Comparison of ENCODE assay signal across 10 mouse cellular contexts in the genomic region with DNA sequence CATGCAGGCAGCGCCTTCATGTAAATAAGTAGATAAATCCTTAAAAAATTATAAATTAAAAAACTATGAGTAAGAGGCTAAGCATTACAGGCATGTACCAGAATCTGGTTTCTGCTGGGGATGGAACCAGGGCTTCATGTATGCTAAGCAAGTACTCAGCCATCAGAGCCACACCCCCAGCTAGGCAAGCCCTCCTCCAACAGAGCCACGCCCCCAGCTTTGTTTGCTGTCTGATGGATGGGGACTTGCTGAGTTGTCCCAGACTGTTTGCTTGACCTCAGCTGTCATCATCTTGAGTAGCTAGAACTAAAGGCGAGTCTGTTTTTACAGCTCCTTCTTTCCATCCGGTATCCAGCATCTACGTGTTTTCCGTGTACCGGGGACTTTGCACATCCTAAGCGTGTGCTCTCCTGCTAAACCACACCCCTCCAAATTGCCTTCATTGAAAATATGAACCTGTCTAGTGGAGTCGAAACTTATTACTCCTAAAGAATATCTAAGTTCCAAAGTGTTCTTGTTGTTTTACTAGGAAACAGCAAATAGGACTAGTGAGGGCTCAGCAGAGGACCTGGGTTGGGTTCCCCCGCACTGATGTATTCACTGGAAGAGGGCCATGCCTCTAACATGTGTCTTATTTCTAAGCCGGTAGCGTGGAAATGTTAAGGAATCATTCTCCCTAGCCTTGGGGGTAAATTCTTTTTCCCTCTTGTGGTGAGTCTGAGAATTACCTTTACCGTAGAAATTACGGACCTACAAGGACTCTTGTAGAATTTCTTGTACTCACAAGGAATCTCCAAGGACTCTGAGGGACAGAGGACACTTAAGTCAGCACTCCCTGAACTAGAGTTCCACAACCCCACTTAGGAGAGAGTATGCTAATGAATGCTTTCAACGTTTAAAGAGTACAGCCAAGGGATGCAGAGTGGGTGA. TPM values are rescaled to one million over a fixed set of nuclear protein-coding genes. Genes with fewer than 3 reads are reported as not detected.
DNase-seq lines count a peak whose midpoint lies in the region; ATAC-seq and TF ChIP-seq lines count a peak whose summit lies in the region.
"Had no signal": no experiment of that assay in that cellular context is flagged by ENCODE, and none has a peak within 500 bp of the region (broad histone marks: within the 10 kb centered on the region; RNA-seq: fewer than 3 reads in every experiment).

No protein-coding gene starts in this region.

- DNase-seq in kidney, adult 9 months, result peak; percentile 34
- DNase-seq in G1E (ENCODE audit: low spot score) (no peak), MN1 (ENCODE audit: low spot score) (no peak)
- DNase-seq in embryonic facial prominence, embryonic 10.5 days (ENCODE audit: low spot score), result peak; percentile 31
- peak; percentile 81 for DNase-seq in lung, postnatal 36 days
- DNase-seq in cerebellum, postnatal 10 days, result no peak
- no peak for DNase-seq in layer of hippocampus, adult 8-10 months (ENCODE audit: low spot score in 2 of 2)
- DNase-seq: layer of hippocampus, adult 9-11 months had no signal

- H3K4me2 ChIP-seq in kidney, embryonic 15.5 days, result no peak overlapping the region

- H3K9me3 ChIP-seq in kidney, embryonic 15.5 days (replicated peaks), result no peaks in the 10 kb centered on the region
- H3K9me3 ChIP-seq in G1E (replicated peaks), result no peaks in the 10 kb centered on the region
- no peaks in the 10 kb centered on the region for H3K9me3 ChIP-seq in embryonic facial prominence, embryonic 10.5 days

- no peak for ATAC-seq in kidney, embryonic 15.5 days (replicated peaks; ENCODE audit: low FRiP score)
- ATAC-seq in G1E (ENCODE audit: extremely low read depth, insufficient number of reproducible peaks, low FRiP score, poor library complexity, severe bottlenecking), result no peak; the same call in 1 of the 2 replicates

- WGBS in kidney, embryonic 15.5 days, result 55% methylated on average over 15 of the region's 15 CpGs
- WGBS in embryonic facial prominence, embryonic 10.5 days, result 71% methylated on average over 15 of the region's 15 CpGs

- no peaks in the 10 kb centered on the region for H3K36me3 ChIP-seq in kidney, embryonic 15.5 days
- no peaks in the 10 kb centered on the region for H3K36me3 ChIP-seq in G1E (replicated peaks)
- H3K36me3 ChIP-seq in embryonic facial prominence, embryonic 10.5 days (replicated peaks), result no peaks in the 10 kb centered on the region

- peaks cover 15% of the 10 kb centered on the region for H3K4me1 ChIP-seq in kidney, embryonic 15.5 days
- peaks cover 21% of the 10 kb centered on the region for H3K4me1 ChIP-seq in G1E (ENCODE audit: insufficient read depth, low read depth, low read length)
- H3K4me1 ChIP-seq in embryonic facial prominence, embryonic 10.5 days, result peaks cover 15% of the 10 kb centered on the region

- no peak overlapping the region for H3K27ac ChIP-seq in kidney, embryonic 15.5 days
- H3K27ac ChIP-seq in embryonic facial prominence, embryonic 10.5 days (replicated peaks), result no peak overlapping the region

- no peak overlapping the region for H3K4me3 ChIP-seq in kidney, embryonic 15.5 days (replicated peaks)
- no peak overlapping the region for H3K4me3 ChIP-seq in G1E (ENCODE audit: low read depth, low read length)
- H3K4me3 ChIP-seq in embryonic facial prominence, embryonic 10.5 days, result no peak overlapping the region
- H3K4me3 ChIP-seq: myocyte had no signal

- TF ChIP-seq CTCF in G1E (IDR thresholded peaks at IDR 0.05; ENCODE audit: low read depth, low read length), result peak; percentile 22; the same call in 1 of the 2 replicates

- H3K27me3 ChIP-seq in kidney, embryonic 15.5 days, result peaks cover 10% of the 10 kb centered on the region
- H3K27me3 ChIP-seq in G1E (ENCODE audit: insufficient read depth, low read length), result no peaks in the 10 kb centered on the region
- H3K27me3 ChIP-seq in embryonic facial prominence, embryonic 10.5 days (replicated peaks; ENCODE audit: low read depth, poor library complexity, severe bottlenecking), result no peaks in the 10 kb centered on the region

- no peak overlapping the region for H3K9ac ChIP-seq in kidney, embryonic 15.5 days

RNA-seq across cellular contexts. Expression of gene Rps6ka1, which starts 54.4 kb away (rescaled TPM):
- 44.5 and 47.5 TPM in 2 replicates for polyA plus RNA-seq in kidney, embryonic 15.5 days (2015; fragmentation: Nextera tagmentation; extraction: Ambion mirVana)
- total RNA-seq in G1E (2014; fragmentation: Nextera tagmentation) (27.3 and 29.6 TPM in 2 replicates), G1E (2017) (29.7 and 35.9 TPM in 2 replicates)
- polyA plus RNA-seq in G1E (2012), result 22.3 and 27.4 TPM in 2 replicates
- 46.6 and 47.6 TPM in 2 replicates for polyA plus RNA-seq in embryonic facial prominence, embryonic 10.5 days (2016; fragmentation: Nextera tagmentation; extraction: Ambion mirVana)
- 10 to 100 TPM; 12.6 to 27.6 (median 19.4) TPM for total RNA-seq in layer of hippocampus, adult 8-10 months (2022)

Comparison
In these comparisons a context has a peak if more than half of its experiments do, and no peak if none do; other contexts are left out.
1. DNase-seq: peak in kidney, adult 9 months (single experiment), embryonic facial prominence, embryonic 10.5 days (single experiment) and lung, postnatal 36 days (single experiment); none in G1E (single experiment), MN1 (single experiment), cerebellum, postnatal 10 days (0 of 2) and layer of hippocampus, adult 8-10 months (0 of 2).